Mouse (Mus musculus) CH12.LX (cell line): Measurements from ENCODE around the gene Tsc22d4. TPM values are rescaled to one million over a fixed set of nuclear protein-coding genes. Genes with fewer than 3 reads are reported as not detected.
A peak's percentile ranks its signal among the peaks of the same experiment; 100 is the strongest.

Source experiments
- DNase-seq: peaks from one replicate; pipeline ENCODE4 v3.0.0-alpha.2; 2013; ENCODE audit errors: extremely low read depth
- H3K27ac ChIP-seq: 2 replicates; pipeline ENCODE4 v1.5.1; 2012; ENCODE audit warnings: low read depth, mild to moderate bottlenecking, control low read depth, moderate library complexity; ENCODE audit not compliant: insufficient read depth
- H3K27me3 ChIP-seq: replicated peaks from 2 replicates; pipeline ENCODE3; 2012; ENCODE audit warnings: inconsistent platforms
- H3K36me3 ChIP-seq, 2 experiments: replicated peaks in 1 of 2; 2 replicates each; pipeline versions ENCODE3 to v1.6.1; 2012; ENCODE audit warnings: inconsistent platforms in 1 of 2, low read length in 1 of 2, mild to moderate bottlenecking in 1 of 2, mixed read lengths in 1 of 2, moderate library complexity in 1 of 2; ENCODE audit not compliant: control insufficient read depth in 1 of 2, insufficient read depth in 1 of 2
- H3K4me1 ChIP-seq, 2 experiments: 2 replicates each; pipeline ENCODE4 v1.6.1; 2012; ENCODE audit warnings: inconsistent platforms in 1 of 2, moderate library complexity in 1 of 2; ENCODE audit not compliant: insufficient read depth in 2 of 2, control insufficient read depth in 1 of 2
- H3K4me2 ChIP-seq: 2 replicates; pipeline ENCODE4 v1.6.1; 2012; ENCODE audit warnings: low read depth, mild to moderate bottlenecking, control low read depth; ENCODE audit not compliant: poor library complexity, insufficient read depth, severe bottlenecking
- H3K4me3 ChIP-seq, 3 experiments: fragments of 150-350 bp in 1 of 3; sonication (generic) in 1 of 3; replicated peaks in 1 of 3; 2 replicates each; pipeline versions ENCODE3 to v1.5.1; 2011 to 2012; ENCODE audit warnings: low read depth in 2 of 3, low read length in 2 of 3, mild to moderate bottlenecking in 2 of 3, moderate library complexity in 2 of 3, control low read depth in 1 of 3, improper control_type of control experiment in 1 of 3, inconsistent platforms in 1 of 3, mixed read lengths in 1 of 3; ENCODE audit not compliant: poor library complexity in 1 of 3
- H3K79me2 ChIP-seq: replicated peaks from 2 replicates; pipeline ENCODE4 v1.6.1; 2012; ENCODE audit warnings: mild to moderate bottlenecking, moderate library complexity; ENCODE audit not compliant: control insufficient read depth, poor library complexity, insufficient read depth, severe bottlenecking; ENCODE audit errors: extremely low read depth
- H3K9ac ChIP-seq: 2 replicates; pipeline ENCODE4 v1.6.1; 2012; ENCODE audit warnings: low read depth, mild to moderate bottlenecking, control low read depth, moderate library complexity; ENCODE audit not compliant: insufficient read depth
- H3K9me3 ChIP-seq: replicated peaks from 2 replicates; pipeline ENCODE3; 2012; ENCODE audit warnings: low read length, inconsistent platforms, mixed read lengths
- CHD1 ChIP-seq: IDR thresholded peaks from 2 replicates; pipeline ENCODE4 v1.6.1; 2012; ENCODE audit warnings: low read depth, low read length, improper control_type of control experiment, inconsistent platforms
- CHD2 ChIP-seq: IDR thresholded peaks from 2 replicates; pipeline ENCODE4 v1.6.1; 2011; ENCODE audit warnings: low read length, improper control_type of control experiment
- E2F4 ChIP-seq: IDR thresholded peaks from 2 replicates; pipeline ENCODE4 v1.6.1; 2011; ENCODE audit warnings: low read depth, low read length, improper control_type of control experiment; ENCODE audit not compliant: insufficient replicate concordance
- EP300 ChIP-seq: IDR thresholded peaks from 2 replicates; pipeline ENCODE4 v1.6.1; 2011; ENCODE audit warnings: low read length, improper control_type of control experiment
- IRF4 ChIP-seq: IDR thresholded peaks from 2 replicates; pipeline ENCODE4 v1.6.1; 2014; ENCODE audit warnings: low read depth, mild to moderate bottlenecking, inconsistent platforms, low read length, improper control_type of control experiment
- KAT2A ChIP-seq: IDR thresholded peaks from 2 replicates; pipeline ENCODE4 v1.6.1; 2012; ENCODE audit warnings: low read length, improper control_type of control experiment, inconsistent platforms; ENCODE audit not compliant: insufficient replicate concordance
- MAX ChIP-seq: IDR thresholded peaks from 2 replicates; pipeline ENCODE4 v1.6.1; 2011; ENCODE audit warnings: low read length, improper control_type of control experiment
- MAZ ChIP-seq: IDR thresholded peaks from 2 replicates; pipeline ENCODE4 v1.6.1; 2012; ENCODE audit warnings: low read depth, mild to moderate bottlenecking, inconsistent platforms, low read length, improper control_type of control experiment, moderate library complexity
- MEF2A ChIP-seq: IDR thresholded peaks from 2 replicates; pipeline ENCODE4 v1.6.1; 2014; ENCODE audit warnings: low read depth, mild to moderate bottlenecking, inconsistent platforms, low read length, improper control_type of control experiment, borderline replicate concordance
- MYC ChIP-seq: IDR thresholded peaks from 2 replicates; pipeline ENCODE4 v1.6.1; 2011; ENCODE audit warnings: low read depth, mild to moderate bottlenecking, improper control_type of control experiment, low read length
- NRF1 ChIP-seq: IDR thresholded peaks from 2 replicates; pipeline ENCODE4 v1.6.1; 2014; ENCODE audit warnings: low read depth, mild to moderate bottlenecking, inconsistent platforms, low read length, improper control_type of control experiment, moderate library complexity
- PAX5 ChIP-seq: IDR thresholded peaks from 2 replicates; pipeline ENCODE4 v1.6.1; 2012; ENCODE audit warnings: low read length, inconsistent platforms, mixed read lengths
- POLR2A ChIP-seq: IDR thresholded peaks from 2 replicates; pipeline ENCODE4 v1.6.1; 2011; ENCODE audit warnings: low read depth, mild to moderate bottlenecking, improper control_type of control experiment, low read length
- RAD21 ChIP-seq: IDR thresholded peaks from 2 replicates; pipeline ENCODE4 v1.6.1; 2011; ENCODE audit warnings: low read depth, mild to moderate bottlenecking, low read length, improper control_type of control experiment, moderate library complexity
- RCOR1 ChIP-seq: conservative IDR thresholded peaks from 2 replicates; pipeline ENCODE4 v1.6.1; 2012; ENCODE audit warnings: low read depth, mild to moderate bottlenecking, inconsistent platforms, low read length, improper control_type of control experiment
- TCF12 ChIP-seq: IDR thresholded peaks from 2 replicates; pipeline ENCODE4 v1.6.1; 2014; ENCODE audit warnings: low read depth, mild to moderate bottlenecking, inconsistent platforms, low read length, improper control_type of control experiment
- UBTF ChIP-seq: IDR thresholded peaks from 2 replicates; pipeline ENCODE4 v1.6.1; 2012; ENCODE audit warnings: low read depth, mild to moderate bottlenecking, inconsistent platforms, low read length, improper control_type of control experiment, moderate library complexity
- USF1 ChIP-seq: IDR thresholded peaks from 2 replicates; pipeline ENCODE4 v1.6.1; 2014; ENCODE audit warnings: low read depth, mild to moderate bottlenecking, inconsistent platforms, low read length, improper control_type of control experiment
- USF2 ChIP-seq: conservative IDR thresholded peaks from 2 replicates; pipeline ENCODE4 v1.6.1; 2011; ENCODE audit warnings: low read depth, low read length, improper control_type of control experiment
- ZC3H11A ChIP-seq: IDR thresholded peaks from 2 replicates; pipeline ENCODE4 v1.6.1; 2012; ENCODE audit warnings: low read depth, mild to moderate bottlenecking, inconsistent platforms, low read length, improper control_type of control experiment
- ZKSCAN1 ChIP-seq: IDR thresholded peaks from 2 replicates; pipeline ENCODE4 v1.6.1; 2012; ENCODE audit warnings: low read depth, inconsistent platforms, low read length, improper control_type of control experiment, borderline replicate concordance
- dilution Hi-C: fragments of 300-500 bp; cut with MboI; formaldehyde crosslinking; loops from 2 replicates; pipeline ENCODE4 v1.14.3; 2020; ENCODE audit warnings: low sequenced_read_pairs; ENCODE audit not compliant: extremely low pct_unique_long_range_greater_than_20kb, extremely low pct_ligation_motif_present
- in situ Hi-C: fragments of 300-500 bp; cut with MboI; formaldehyde crosslinking; loops from 3 replicates; pipeline ENCODE4 v1.14.3; 2019; ENCODE audit warnings: low sequenced_read_pairs, low pct_ligation_motif_present, low pct_unique_long_range_greater_than_20kb, mixed read lengths
- polyA plus RNA-seq: library from polyadenylated mRNA; unstranded; fragments of >175 nt; gene quantifications from 2 replicates; pipeline ENCODE4 v1.2.1, GENCODE M21; 2012; ENCODE audit warnings: low read depth; ENCODE audit not compliant: insufficient read length
- total RNA-seq, 2 experiments: library from RNA; depleted of rRNA; stranded (reverse); fragments of 300-350 nt in 1 of 2; fragments of >200 nt in 1 of 2; gene quantifications; 2 replicates each; pipeline ENCODE4 v1.2.3; 2012 to 2014

The Tsc22d4 gene
- total and polyA plus RNA-seq, 3 experiments: 28.2 to 103 (median 39.9) TPM

GRCm38 (mm10) chr5:137791553-137791952, 46.0 kb downstream of the Tsc22d4 start (continued):
- TF ChIP-seq MAZ (no peak), POLR2A (no peak), MEF2A (no peak), USF2 (no peak), UBTF (no peak), IRF4 (no peak), MAX (no peak), PAX5 (no peak), TCF12 (no peak), MYC (no peak), CHD1 (no peak), RCOR1 (no peak), RAD21 (peak; percentile 80), KAT2A (no peak)

- Histone ChIP-seq H3K4me1 (peaks cover 0 to 6% of the 10 kb centered on the region in 2 experiments; a peak in 3 of 4 replicates), H3K27ac (no peak overlapping the region), H3K4me3 (no peak overlapping the region), H3K27me3 (no peaks in the 10 kb centered on the region), H3K9ac (no peak overlapping the region), H3K9me3 (no peaks in the 10 kb centered on the region), H3K79me2 (no peaks in the 10 kb centered on the region), H3K4me2 (no peak overlapping the region), H3K36me3 (no peaks in the 10 kb centered on the region)
- no peak for DNase-seq
- TF ChIP-seq TCF12 (no peak), E2F4 (no peak), ZC3H11A (no peak), USF1 (no peak), ZKSCAN1 (no peak), CHD2 (no peak)
- in situ Hi-C loops (loop anchor here (10.0 kb wide), 1 partner anchor 158 kb away; no protein-coding TSS in a partner anchor), dilution Hi-C loops (no loop called here)
Observed at GRCm38 (mm10) chr5:137796606-137797005, 51.1 kb downstream of the Tsc22d4 start.

DNA sequence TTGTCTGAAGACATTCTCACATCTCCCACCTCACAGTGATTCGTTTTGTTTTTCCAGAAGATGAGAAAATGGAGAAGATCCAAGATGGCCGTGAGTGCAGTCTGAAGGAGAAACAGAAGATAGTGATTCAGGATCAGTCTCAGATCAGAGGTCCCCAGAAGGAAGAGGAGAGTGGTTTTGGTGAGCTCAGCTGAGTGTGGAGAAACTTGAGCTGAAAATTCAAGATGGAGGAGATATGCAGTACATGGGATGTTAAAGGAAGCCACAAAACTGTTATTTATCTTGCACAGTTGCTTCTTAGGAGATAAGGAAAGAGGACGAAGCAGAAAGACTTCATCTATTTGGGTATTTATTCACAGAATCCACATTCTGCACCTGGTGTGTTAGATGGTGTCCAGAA, 55.4 kb downstream of the Tsc22d4 start:
- in situ Hi-C loops: no loop called here
- Histone ChIP-seq H3K27me3 (no peaks in the 10 kb centered on the region), H3K36me3 (no peaks in the 10 kb centered on the region), H3K79me2 (no peaks in the 10 kb centered on the region), H3K9ac (no peak overlapping the region), H3K4me2 (no peak overlapping the region), H3K27ac (no peak overlapping the region), H3K4me1 (peaks cover 0 to 6% of the 10 kb centered on the region in 2 experiments; a peak in 3 of 4 replicates), H3K9me3 (no peaks in the 10 kb centered on the region), H3K4me3 (no peak overlapping the region)
- dilution Hi-C loops: no loop called here
- DNase-seq: no peak
- no peak for TF ChIP-seq NRF1
- no peak for TF ChIP-seq MAZ
- no peak for TF ChIP-seq E2F4
- TF ChIP-seq EP300: no peak
- TF ChIP-seq, all 38 proteins: peak for 0
